Mouse (Mus musculus): ENCODE results near the gene Agbl4.
A peak's percentile ranks its signal among the peaks of the same experiment; 100 is the strongest.

Agbl4 gene

GRCm38 (mm10) chr4:111580239-111580638 is 1182.8 kb downstream of the Agbl4 start:
- DNase-seq (ENCODE audit: low spot score in 2 of 2), result no peak

- DNase-seq (ENCODE audit: low spot score in 2 of 2), result no peak
Measured at GRCm38 (mm10) chr4:111583562-111584237, 1186.2 kb downstream of the Agbl4 start.

- no peak for DNase-seq (ENCODE audit: low spot score in 2 of 2)
Measured at GRCm38 (mm10) chr4:111584286-111584685, 1186.8 kb downstream of the Agbl4 start.

GRCm38 (mm10) chr4:111588211-111588610 is 1190.8 kb downstream of the Agbl4 start:
- DNase-seq (ENCODE audit: low spot score in 2 of 2), result no peak

GRCm38 (mm10) chr4:111589467-111590170 is 1192.2 kb downstream of the Agbl4 start:
- DNase-seq (ENCODE audit: low spot score in 2 of 2), result no peak

- no peak for DNase-seq (ENCODE audit: low spot score in 2 of 2)
Measured at GRCm38 (mm10) chr4:111594655-111595295, 1197.3 kb downstream of the Agbl4 start.

GRCm38 (mm10) chr4:111597249-111597661 is 1199.8 kb downstream of the Agbl4 start:
- peak; percentile 30 to 50 for DNase-seq (ENCODE audit: low spot score in 2 of 2)

- DNase-seq (ENCODE audit: low spot score in 2 of 2), result peak; percentile 37 to 43
Measured at GRCm38 (mm10) chr4:111597986-111598385, 1200.5 kb downstream of the Agbl4 start.

GRCm38 (mm10) chr4:111603194-111603593 is 1205.7 kb downstream of the Agbl4 start:
- DNase-seq (ENCODE audit: low spot score in 2 of 2), result no peak

- no peak for DNase-seq (ENCODE audit: low spot score in 2 of 2)
Measured at GRCm38 (mm10) chr4:111607826-111608500, 1210.5 kb downstream of the Agbl4 start.

GRCm38 (mm10) chr4:111621865-111622264 is 1224.4 kb downstream of the Agbl4 start:
- no peak for DNase-seq (ENCODE audit: low spot score in 2 of 2)

GRCm38 (mm10) chr4:111624914-111625313 is 1227.5 kb downstream of the Agbl4 start:
- no peak for DNase-seq (ENCODE audit: low spot score in 2 of 2)

- peak; percentile 88 to 89 for DNase-seq (ENCODE audit: low spot score in 2 of 2)
Measured at GRCm38 (mm10) chr4:111626118-111626830, 1228.8 kb downstream of the Agbl4 start.

- DNase-seq (ENCODE audit: low spot score in 2 of 2), result no peak
Measured at GRCm38 (mm10) chr4:111632615-111633014, 1235.2 kb downstream of the Agbl4 start.

GRCm38 (mm10) chr4:111635538-111636124 is 1238.2 kb downstream of the Agbl4 start:
- DNase-seq (ENCODE audit: low spot score in 2 of 2), result peak; percentile 18 to 22

GRCm38 (mm10) chr4:111638948-111639708 is 1241.7 kb downstream of the Agbl4 start:
- no peak for DNase-seq (ENCODE audit: low spot score in 2 of 2)

- DNase-seq (ENCODE audit: low spot score in 2 of 2), result no peak
Measured at GRCm38 (mm10) chr4:111645117-111645830, 1247.8 kb downstream of the Agbl4 start.

- peak in 1 of 2 experiments; percentile 46 for DNase-seq (ENCODE audit: low spot score in 2 of 2)
Measured at GRCm38 (mm10) chr4:111645831-111646166, 1248.3 kb downstream of the Agbl4 start.

- no peak for DNase-seq (ENCODE audit: low spot score in 2 of 2)
Measured at GRCm38 (mm10) chr4:111653451-111653850, 1256.0 kb downstream of the Agbl4 start.

- no peak for DNase-seq (ENCODE audit: low spot score in 2 of 2)
Measured at GRCm38 (mm10) chr4:111663730-111664129, 1266.3 kb downstream of the Agbl4 start.
